Mouse (Mus musculus) spleen, adult 10 weeks (tissue): Measurements from ENCODE around the gene Mettl2. TPM values are rescaled to one million over a fixed set of nuclear protein-coding genes. Genes with fewer than 3 reads are reported as not detected.

Source experiments
- polyA plus RNA-seq: library from polyadenylated mRNA; stranded (reverse); fragments of 350-450 nt; fragmentation: Illumina TruSeq; extraction: RNeasy Lipid Tissue Mini Kit (QIAGEN cat#74804); gene quantifications from one replicate; pipeline ENCODE4 v1.2.3, GENCODE M21; 2015; ENCODE audit warnings: low replicate concordance; ENCODE audit not compliant: insufficient read depth

The Mettl2 gene
- 36.4 TPM for polyA plus RNA-seq

GRCm38 (mm10) chr11:105125735-105126519, at the start of gene Mettl2:
Gene Mettl2 (plus strand): TSS chr11:105126425.

GRCm38 (mm10) chr11:105146593-105146992, 20.4 kb downstream of the Mettl2 start, which contains the start of gene Gm10842:
Gene Gm10842 (plus strand): TSS chr11:105146893.

GRCm38 (mm10) chr11:105178516-105178915, 52.3 kb downstream of the Mettl2 start, which contains the start of gene Tlk2:
Gene Tlk2 (plus strand): TSS chr11:105178807.

Other genes starting within 250 kb of the Mettl2 start
- gene Efcab3, start 62.8 kb upstream of the Mettl2 start, polyA plus RNA-seq, result not detected
- gene Gm10842, start 20.5 kb downstream of the Mettl2 start, polyA plus RNA-seq, result not detected
- gene Tlk2, start 52.4 kb downstream of the Mettl2 start, polyA plus RNA-seq, result 73.1 TPM
- 1.2 TPM for gene Mrc2, start 166.2 kb downstream of the Mettl2 start, polyA plus RNA-seq